Comparison of ENCODE assay signal across 39 mouse cellular contexts in genomic region chr1:39843328-39843727, GRCm38 (mm10). TPM values are rescaled to one million over a fixed set of nuclear protein-coding genes. Genes with fewer than 3 reads are reported as not detected.
A peak's percentile ranks its signal among the peaks of the same experiment; 100 is the strongest.
DNase-seq lines count a peak whose midpoint lies in the region; ATAC-seq and TF ChIP-seq lines count a peak whose summit lies in the region.
"Had no signal": no experiment of that assay in that cellular context is flagged by ENCODE, and none has a peak within 500 bp of the region (broad histone marks: within the 10 kb centered on the region; RNA-seq: fewer than 3 reads in every experiment).

No protein-coding gene starts in this region.

- H3K4me3 ChIP-seq in midbrain, embryonic 11.5 days (ENCODE audit: low read depth, low read length), result no peak overlapping the region
- no peak overlapping the region for H3K4me3 ChIP-seq in midbrain, embryonic 10.5 days
- H3K4me3 ChIP-seq in CH12.LX (replicated peaks in 1 of 3; ENCODE audit: low read depth in 2 of 3, low read length in 2 of 3, poor library complexity in 1 of 3), result no peak overlapping the region
- H3K4me3 ChIP-seq: embryonic facial prominence, embryonic 10.5 days; embryonic facial prominence, embryonic 15.5 days; forebrain, embryonic 12.5 days; hindbrain, embryonic 12.5 days; limb, embryonic 12.5 days; liver, embryonic 15.5 days; midbrain, embryonic 15.5 days had no signal

- TF ChIP-seq RAD21 in CH12.LX (IDR thresholded peaks at IDR 0.05; ENCODE audit: low read depth, low read length), result no peak

- TF ChIP-seq POLR2A in CH12.LX (IDR thresholded peaks at IDR 0.05; ENCODE audit: low read depth, low read length), result no peak

- dilution Hi-C loops in CH12.LX (cut with MboI; ENCODE audit: extremely low pct_ligation_motif_present, extremely low pct_unique_long_range_greater_than_20kb, low sequenced_read_pairs), result no loop called here

- no peaks in the 10 kb centered on the region for H3K27me3 ChIP-seq in midbrain, embryonic 11.5 days (ENCODE audit: control insufficient read depth, insufficient read depth, low read length)
- no peaks in the 10 kb centered on the region for H3K27me3 ChIP-seq in midbrain, embryonic 10.5 days (ENCODE audit: low read depth, poor library complexity, severe bottlenecking)
- H3K27me3 ChIP-seq in CH12.LX (replicated peaks), result peaks cover 11% of the 10 kb centered on the region
- H3K27me3 ChIP-seq: embryonic facial prominence, embryonic 15.5 days; forebrain, embryonic 12.5 days; hindbrain, embryonic 12.5 days; limb, embryonic 12.5 days; liver, embryonic 15.5 days; midbrain, embryonic 15.5 days had no signal

- TF ChIP-seq CTCF in CH12.LX (conservative IDR thresholded peaks at IDR 0.05 in 1 of 2, IDR thresholded peaks at IDR 0.05 in 1 of 2; ENCODE audit: low read depth in 2 of 2, low read length in 2 of 2), result no peak

- peak; percentile 44 for DNase-seq in midbrain, embryonic 11.5 days (ENCODE audit: low spot score, missing footprints)
- DNase-seq in midbrain, embryonic 10.5 days (ENCODE audit: low spot score), result no peak
- DNase-seq in CH12.LX (ENCODE audit: extremely low read depth), result peak; percentile 33
- DNase-seq in thymus, postnatal 0 days (ENCODE audit: low spot score), result peak; percentile 62
- no peak for DNase-seq in right cerebral cortex, postnatal 10 days (ENCODE audit: low spot score in 2 of 2)
- no peak for DNase-seq in lung, postnatal 10 days
- DNase-seq in left cerebral cortex, postnatal 36 days (ENCODE audit: low spot score in 2 of 2), result no peak
- DNase-seq: adrenal gland, adult 2 months; adrenal gland, postnatal 36 days; cerebellum, adult 18-20 months; cerebellum, postnatal 25 days; gastrocnemius, postnatal 10 days; kidney, adult 9 months; kidney, postnatal 10 days; spleen, adult 18-20 months had no signal

- no peaks in the 10 kb centered on the region for H3K79me2 ChIP-seq in CH12.LX (replicated peaks; ENCODE audit: control insufficient read depth, extremely low read depth, insufficient read depth, poor library complexity, severe bottlenecking)

- H3K4me2 ChIP-seq in midbrain, embryonic 11.5 days, result no peak overlapping the region
- no peak overlapping the region for H3K4me2 ChIP-seq in CH12.LX (ENCODE audit: insufficient read depth, low read depth, poor library complexity, severe bottlenecking)
- H3K4me2 ChIP-seq: embryonic facial prominence, embryonic 15.5 days; forebrain, embryonic 12.5 days; hindbrain, embryonic 12.5 days; limb, embryonic 12.5 days; liver, embryonic 15.5 days; midbrain, embryonic 15.5 days had no signal

- no peak overlapping the region for H3K9ac ChIP-seq in midbrain, embryonic 11.5 days (ENCODE audit: low read length)
- H3K9ac ChIP-seq in CH12.LX (ENCODE audit: insufficient read depth, low read depth), result no peak overlapping the region
- H3K9ac ChIP-seq: embryonic facial prominence, embryonic 15.5 days; forebrain, embryonic 12.5 days; hindbrain, embryonic 12.5 days; limb, embryonic 12.5 days; liver, embryonic 15.5 days; midbrain, embryonic 15.5 days had no signal

- in situ Hi-C loops in CH12.LX (cut with MboI; ENCODE audit: low pct_ligation_motif_present, low pct_unique_long_range_greater_than_20kb, low sequenced_read_pairs), result no loop called here

- ATAC-seq in midbrain, embryonic 11.5 days (ENCODE audit: low FRiP score), result no peak
- ATAC-seq: hindbrain, postnatal 0 days; intestine, postnatal 0 days; midbrain, embryonic 15.5 days had no signal

- H3K27ac ChIP-seq in midbrain, embryonic 11.5 days (ENCODE audit: low read depth, low read length), result no peak overlapping the region
- H3K27ac ChIP-seq in midbrain, embryonic 10.5 days (replicated peaks), result no peak overlapping the region
- H3K27ac ChIP-seq in CH12.LX (ENCODE audit: insufficient read depth, low read depth), result no peak overlapping the region
- H3K27ac ChIP-seq: embryonic facial prominence, embryonic 10.5 days; embryonic facial prominence, embryonic 15.5 days; forebrain, embryonic 12.5 days; hindbrain, embryonic 12.5 days; hindbrain, postnatal 0 days; limb, embryonic 12.5 days; liver, embryonic 15.5 days; macrophage; midbrain, embryonic 15.5 days; stomach, postnatal 0 days had no signal

- H3K9me3 ChIP-seq in midbrain, embryonic 11.5 days (ENCODE audit: control insufficient read depth, low read length), result no peaks in the 10 kb centered on the region
- no peaks in the 10 kb centered on the region for H3K9me3 ChIP-seq in midbrain, embryonic 10.5 days (replicated peaks)
- no peaks in the 10 kb centered on the region for H3K9me3 ChIP-seq in CH12.LX (replicated peaks; ENCODE audit: low read length)
- H3K9me3 ChIP-seq: embryonic facial prominence, embryonic 10.5 days; embryonic facial prominence, embryonic 15.5 days; forebrain, embryonic 12.5 days; hindbrain, embryonic 12.5 days; limb, embryonic 12.5 days; liver, embryonic 15.5 days; midbrain, embryonic 15.5 days had no signal

- 74% methylated on average over 5 of the region's 5 CpGs for WGBS in midbrain, embryonic 11.5 days
- 81% methylated on average over 5 of the region's 5 CpGs for WGBS in midbrain, embryonic 10.5 days

- no peaks in the 10 kb centered on the region for H3K36me3 ChIP-seq in midbrain, embryonic 11.5 days (ENCODE audit: control insufficient read depth, insufficient read depth, low read length)
- H3K36me3 ChIP-seq in midbrain, embryonic 10.5 days, result no peaks in the 10 kb centered on the region
- H3K36me3 ChIP-seq in CH12.LX (replicated peaks in 1 of 2; ENCODE audit: control insufficient read depth in 1 of 2, insufficient read depth in 1 of 2, low read length in 1 of 2), result no peaks in the 10 kb centered on the region
- H3K36me3 ChIP-seq: embryonic facial prominence, embryonic 10.5 days; embryonic facial prominence, embryonic 15.5 days; forebrain, embryonic 12.5 days; hindbrain, embryonic 12.5 days; limb, embryonic 12.5 days; liver, embryonic 15.5 days; midbrain, embryonic 15.5 days had no signal

- intact Hi-C loops in left cerebral cortex, postnatal 36 days (cut with DNase I), result no loop called here

- no peak for TF ChIP-seq EP300 in CH12.LX (IDR thresholded peaks at IDR 0.05; ENCODE audit: low read length)

- H3K4me1 ChIP-seq in midbrain, embryonic 11.5 days (ENCODE audit: control insufficient read depth, insufficient read depth, low read length), result peaks cover 6% of the 10 kb centered on the region
- peaks cover 16% of the 10 kb centered on the region for H3K4me1 ChIP-seq in midbrain, embryonic 10.5 days
- peaks cover 18 to 53% of the 10 kb centered on the region in 2 experiments for H3K4me1 ChIP-seq in CH12.LX (ENCODE audit: control insufficient read depth in 1 of 2, insufficient read depth in 2 of 2)

TF ChIP-seq in CH12.LX, 34 proteins besides CTCF, POLR2A, EP300 and RAD21:
- TF ChIP-seq BHLHE40 (IDR thresholded peaks at IDR 0.05; ENCODE audit: low read depth, low read length) (peak; percentile 66), IRF4 (IDR thresholded peaks at IDR 0.05; ENCODE audit: low read depth, low read length) (no peak), TBP (conservative IDR thresholded peaks at IDR 0.05; ENCODE audit: low read depth, low read length) (no peak), ELF1 (IDR thresholded peaks at IDR 0.05; ENCODE audit: low read depth, low read length) (no peak), MAX (IDR thresholded peaks at IDR 0.05; ENCODE audit: low read length) (no peak), ETS1 (conservative IDR thresholded peaks at IDR 0.05; ENCODE audit: low read depth, low read length) (no peak), MAZ (IDR thresholded peaks at IDR 0.05; ENCODE audit: low read depth, low read length) (no peak), NRF1 (IDR thresholded peaks at IDR 0.05; ENCODE audit: low read depth, low read length) (no peak), SIN3A (IDR thresholded peaks at IDR 0.05; ENCODE audit: low read length) (no peak), MYC (IDR thresholded peaks at IDR 0.05; ENCODE audit: low read depth, low read length) (no peak), E2F4 (IDR thresholded peaks at IDR 0.05; ENCODE audit: insufficient replicate concordance, low read depth, low read length) (no peak), CHD1 (IDR thresholded peaks at IDR 0.05; ENCODE audit: low read depth, low read length) (no peak), JUND (conservative IDR thresholded peaks at IDR 0.05; ENCODE audit: low read depth, low read length) (no peak), TCF12 (IDR thresholded peaks at IDR 0.05; ENCODE audit: low read depth, low read length) (peak; percentile 34; the same call in 1 of the 2 replicates)

RNA-seq across cellular contexts. Expression of gene Gm3646, which starts 38.2 kb away (rescaled TPM):
- not detected in 2 replicates for polyA plus RNA-seq in midbrain, embryonic 11.5 days (2014; fragmentation: Nextera tagmentation; extraction: Ambion mirVana)
- not detected in 2 replicates for polyA plus RNA-seq in midbrain, embryonic 10.5 days (2016; fragmentation: Nextera tagmentation; extraction: Ambion mirVana)
- total RNA-seq in CH12.LX (2012; rRNA removed), result not detected in 2 replicates
- total RNA-seq in CH12.LX (2014; rRNA removed), result not detected in 2 replicates
- polyA plus RNA-seq in CH12.LX (2012; ENCODE audit: insufficient read length, low read depth), result not detected in 2 replicates
- polyA plus RNA-seq in thymus, postnatal 0 days (2015; fragmentation: Nextera tagmentation; extraction: Ambion mirVana), result not detected in 2 replicates
- not detected for total RNA-seq in left cerebral cortex, postnatal 36 days (2021)
- total RNA-seq: adrenal gland, adult 2 months; adrenal gland, postnatal 36 days; hindbrain, postnatal 0 days; layer of hippocampus, postnatal 10 days; left cerebral cortex, adult 18-20 months; left cerebral cortex, postnatal 14 days; liver, adult 2 months; megakaryocyte-erythroid progenitor cell, adult 5-6 weeks; MEL; neutrophil, adult 5-6 weeks had no signal
- polyA plus RNA-seq: activated CD4-positive, CD25-positive, alpha-beta regulatory T cell, adult 4 months; adrenal gland, adult 2 months; brain, embryonic 14.5 days; embryonic facial prominence, embryonic 10.5 days; embryonic facial prominence, embryonic 15.5 days; forebrain, embryonic 12.5 days; gonadal fat pad, adult 2 months; hindbrain, embryonic 12.5 days; hindbrain, postnatal 0 days; intestine, postnatal 0 days; large intestine, adult 2 months; limb, embryonic 12.5 days; liver, adult 2 months; liver, embryonic 15.5 days; lung, embryonic 16.5 days; macrophage; midbrain, embryonic 15.5 days; neural tube, embryonic 11.5 days had no signal

RNA-seq across cellular contexts. Expression of gene Map4k4, which starts 57.4 kb away (rescaled TPM):
- 30.7 and 33.7 TPM in 2 replicates for polyA plus RNA-seq in midbrain, embryonic 11.5 days (2014; fragmentation: Nextera tagmentation; extraction: Ambion mirVana)
- 25.1 and 37.8 TPM in 2 replicates for polyA plus RNA-seq in midbrain, embryonic 10.5 days (2016; fragmentation: Nextera tagmentation; extraction: Ambion mirVana)
- total RNA-seq in CH12.LX (2012; rRNA removed) (33.3 and 41.0 TPM in 2 replicates), CH12.LX (2014; rRNA removed) (20.3 and 21.8 TPM in 2 replicates)
- 46.3 and 47.0 TPM in 2 replicates for polyA plus RNA-seq in CH12.LX (2012; ENCODE audit: insufficient read length, low read depth)
- 19.7 and 32.0 TPM in 2 replicates for polyA plus RNA-seq in thymus, postnatal 0 days (2015; fragmentation: Nextera tagmentation; extraction: Ambion mirVana)
- 100 to 1,000 TPM; 103 to 130 TPM for total RNA-seq in left cerebral cortex, postnatal 36 days (2021)

Comparison
In these comparisons a context has a peak if more than half of its experiments do, and no peak if none do; other contexts are left out.
1. DNase-seq: peak in midbrain, embryonic 11.5 days (single experiment), CH12.LX (single experiment) and thymus, postnatal 0 days (single experiment); none in midbrain, embryonic 10.5 days (single experiment), right cerebral cortex, postnatal 10 days (0 of 2), lung, postnatal 10 days (single experiment) and left cerebral cortex, postnatal 36 days (0 of 2).